Mouse (Mus musculus): ENCODE measurements around the gene AI661453. TPM values are rescaled to one million over a fixed set of nuclear protein-coding genes. Genes with fewer than 3 reads are reported as not detected.

The AI661453 gene
- polyA plus RNA-seq, 1 experiment from 2014 or later, result 4.8 TPM

- no peak for ATAC-seq (ENCODE audit: insufficient number of reproducible peaks, insufficient read depth, low FRiP score, low read depth)
- 14% methylated on average over 8 of the region's 8 CpGs for WGBS
These were observed 37.1 kb downstream of the AI661453 start for GRCm38 (mm10) chr17:47473434-47473974.

GRCm38 (mm10) chr17:47474250-47474649, 37.8 kb downstream of the AI661453 start:
- Histone ChIP-seq H3K36me3 (ENCODE audit: control insufficient read depth, insufficient read depth, low read length) (no peaks in the 10 kb centered on the region), H3K27me3 (ENCODE audit: control insufficient read depth, insufficient read depth, low read length) (no peaks in the 10 kb centered on the region), H3K9ac (replicated peaks; ENCODE audit: low read depth, low read length) (no peak overlapping the region), H3K4me1 (ENCODE audit: control insufficient read depth, insufficient read depth, low read length) (peaks cover 23% of the 10 kb centered on the region), H3K4me2 (replicated peaks; ENCODE audit: low read depth, low read length) (no peak overlapping the region), H3K9me3 (ENCODE audit: control insufficient read depth, low read depth, low read length) (no peaks in the 10 kb centered on the region), H3K27ac (ENCODE audit: low read length) (no peak overlapping the region), H3K4me3 (ENCODE audit: low read depth, low read length) (no peak overlapping the region)
- WGBS, result 64% methylated on average over 4 of the region's 4 CpGs
- 0 out of 2 replicates have a peak, but pooled peaks have one; percentile 53 for ATAC-seq (ENCODE audit: insufficient number of reproducible peaks, insufficient read depth, low FRiP score, low read depth)

More at GRCm38 (mm10) chr17:47473434-47473974, 37.1 kb downstream of the AI661453 start:
- H3K4me3 ChIP-seq (ENCODE audit: low read depth, low read length), result no peak overlapping the region
- peaks cover 23% of the 10 kb centered on the region for H3K4me1 ChIP-seq (ENCODE audit: control insufficient read depth, insufficient read depth, low read length)
- no peaks in the 10 kb centered on the region for H3K27me3 ChIP-seq (ENCODE audit: control insufficient read depth, insufficient read depth, low read length)
- H3K36me3 ChIP-seq (ENCODE audit: control insufficient read depth, insufficient read depth, low read length), result no peaks in the 10 kb centered on the region
- no peak overlapping the region for H3K4me2 ChIP-seq (replicated peaks; ENCODE audit: low read depth, low read length)
- H3K27ac ChIP-seq (ENCODE audit: low read length), result no peak overlapping the region
- H3K9ac ChIP-seq (replicated peaks; ENCODE audit: low read depth, low read length), result no peak overlapping the region
- no peaks in the 10 kb centered on the region for H3K9me3 ChIP-seq (ENCODE audit: control insufficient read depth, low read depth, low read length)

- Histone ChIP-seq H3K9ac (replicated peaks; ENCODE audit: low read depth, low read length) (no peak overlapping the region), H3K27me3 (ENCODE audit: control insufficient read depth, insufficient read depth, low read length) (no peaks in the 10 kb centered on the region), H3K9me3 (ENCODE audit: control insufficient read depth, low read depth, low read length) (no peaks in the 10 kb centered on the region), H3K4me2 (replicated peaks; ENCODE audit: low read depth, low read length) (no peak overlapping the region), H3K4me1 (ENCODE audit: control insufficient read depth, insufficient read depth, low read length) (peaks cover 20% of the 10 kb centered on the region), H3K27ac (ENCODE audit: low read length) (no peak overlapping the region), H3K4me3 (ENCODE audit: low read depth, low read length) (no peak overlapping the region), H3K36me3 (ENCODE audit: control insufficient read depth, insufficient read depth, low read length) (no peaks in the 10 kb centered on the region)
- ATAC-seq (ENCODE audit: insufficient number of reproducible peaks, insufficient read depth, low FRiP score, low read depth), result no peak
- WGBS, result 84% methylated on average over 4 of the region's 4 CpGs
These were observed 38.8 kb downstream of the AI661453 start for GRCm38 (mm10) chr17:47475181-47475580.

- no peaks in the 10 kb centered on the region for H3K27me3 ChIP-seq (ENCODE audit: control insufficient read depth, insufficient read depth, low read length)
- no peak overlapping the region for H3K4me3 ChIP-seq (ENCODE audit: low read depth, low read length)
- no peak overlapping the region for H3K4me2 ChIP-seq (replicated peaks; ENCODE audit: low read depth, low read length)
- H3K27ac ChIP-seq (ENCODE audit: low read length), result no peak overlapping the region
- H3K36me3 ChIP-seq (ENCODE audit: control insufficient read depth, insufficient read depth, low read length), result no peaks in the 10 kb centered on the region
- H3K4me1 ChIP-seq (ENCODE audit: control insufficient read depth, insufficient read depth, low read length), result peaks cover 15% of the 10 kb centered on the region
- 63% methylated on average over 3 of the region's 3 CpGs for WGBS
- no peak for ATAC-seq (ENCODE audit: insufficient number of reproducible peaks, insufficient read depth, low FRiP score, low read depth)
- H3K9ac ChIP-seq (replicated peaks; ENCODE audit: low read depth, low read length), result no peak overlapping the region
- H3K9me3 ChIP-seq (ENCODE audit: control insufficient read depth, low read depth, low read length), result no peaks in the 10 kb centered on the region
These were observed 39.3 kb downstream of the AI661453 start for GRCm38 (mm10) chr17:47475714-47476113.

- WGBS, result 50% methylated on average over 3 of the region's 3 CpGs
- H3K4me3 ChIP-seq (ENCODE audit: low read depth, low read length), result no peak overlapping the region
- H3K27ac ChIP-seq (ENCODE audit: low read length), result no peak overlapping the region
- no peaks in the 10 kb centered on the region for H3K36me3 ChIP-seq (ENCODE audit: control insufficient read depth, insufficient read depth, low read length)
- H3K9ac ChIP-seq (replicated peaks; ENCODE audit: low read depth, low read length), result no peak overlapping the region
- H3K4me1 ChIP-seq (ENCODE audit: control insufficient read depth, insufficient read depth, low read length), result peaks cover 5% of the 10 kb centered on the region; the same call in 1 of the 2 replicates
- no peaks in the 10 kb centered on the region for H3K27me3 ChIP-seq (ENCODE audit: control insufficient read depth, insufficient read depth, low read length)
- no peaks in the 10 kb centered on the region for H3K9me3 ChIP-seq (ENCODE audit: control insufficient read depth, low read depth, low read length)
- H3K4me2 ChIP-seq (replicated peaks; ENCODE audit: low read depth, low read length), result no peak overlapping the region
- no peak for ATAC-seq (ENCODE audit: insufficient number of reproducible peaks, insufficient read depth, low FRiP score, low read depth)
These were observed 43.5 kb downstream of the AI661453 start for GRCm38 (mm10) chr17:47479887-47480286.

GRCm38 (mm10) chr17:47482401-47482800, 46.0 kb downstream of the AI661453 start:
- 45% methylated on average over 2 of the region's 2 CpGs for WGBS
- Histone ChIP-seq H3K9ac (replicated peaks; ENCODE audit: low read depth, low read length) (no peak overlapping the region), H3K4me1 (ENCODE audit: control insufficient read depth, insufficient read depth, low read length) (peaks cover 18% of the 10 kb centered on the region), H3K4me2 (replicated peaks; ENCODE audit: low read depth, low read length) (no peak overlapping the region), H3K4me3 (ENCODE audit: low read depth, low read length) (no peak overlapping the region), H3K9me3 (ENCODE audit: control insufficient read depth, low read depth, low read length) (no peaks in the 10 kb centered on the region), H3K27ac (ENCODE audit: low read length) (no peak overlapping the region), H3K36me3 (ENCODE audit: control insufficient read depth, insufficient read depth, low read length) (no peaks in the 10 kb centered on the region), H3K27me3 (ENCODE audit: control insufficient read depth, insufficient read depth, low read length) (no peaks in the 10 kb centered on the region)
- ATAC-seq (ENCODE audit: insufficient number of reproducible peaks, insufficient read depth, low FRiP score, low read depth), result no peak

- no peak overlapping the region for H3K9ac ChIP-seq (replicated peaks; ENCODE audit: low read depth, low read length)
- H3K27me3 ChIP-seq (ENCODE audit: control insufficient read depth, insufficient read depth, low read length), result no peaks in the 10 kb centered on the region
- H3K4me1 ChIP-seq (ENCODE audit: control insufficient read depth, insufficient read depth, low read length), result peaks cover 18% of the 10 kb centered on the region
- no peaks in the 10 kb centered on the region for H3K9me3 ChIP-seq (ENCODE audit: control insufficient read depth, low read depth, low read length)
- no peak overlapping the region for H3K4me2 ChIP-seq (replicated peaks; ENCODE audit: low read depth, low read length)
- peak overlapping the region; percentile 91 for H3K27ac ChIP-seq (ENCODE audit: low read length)
- 24% methylated on average over 1 of the region's 1 CpGs for WGBS
- peak; percentile 92 for ATAC-seq (ENCODE audit: insufficient number of reproducible peaks, insufficient read depth, low FRiP score, low read depth)
- H3K36me3 ChIP-seq (ENCODE audit: control insufficient read depth, insufficient read depth, low read length), result peaks cover 11% of the 10 kb centered on the region
- no peak overlapping the region for H3K4me3 ChIP-seq (ENCODE audit: low read depth, low read length)
These were observed 48.0 kb downstream of the AI661453 start for GRCm38 (mm10) chr17:47484241-47484921.

GRCm38 (mm10) chr17:47484993-47485392, 48.6 kb downstream of the AI661453 start:
- Histone ChIP-seq H3K4me3 (ENCODE audit: low read depth, low read length) (no peak overlapping the region), H3K27me3 (ENCODE audit: control insufficient read depth, insufficient read depth, low read length) (no peaks in the 10 kb centered on the region), H3K9ac (replicated peaks; ENCODE audit: low read depth, low read length) (no peak overlapping the region), H3K4me1 (ENCODE audit: control insufficient read depth, insufficient read depth, low read length) (peaks cover 18% of the 10 kb centered on the region), H3K36me3 (ENCODE audit: control insufficient read depth, insufficient read depth, low read length) (peaks cover 16% of the 10 kb centered on the region), H3K9me3 (ENCODE audit: control insufficient read depth, low read depth, low read length) (no peaks in the 10 kb centered on the region), H3K4me2 (replicated peaks; ENCODE audit: low read depth, low read length) (no peak overlapping the region), H3K27ac (ENCODE audit: low read length) (peak overlapping the region; percentile 91)
- 6% methylated on average over 3 of the region's 3 CpGs for WGBS
- ATAC-seq (ENCODE audit: insufficient number of reproducible peaks, insufficient read depth, low FRiP score, low read depth), result no peak
